Mouse (Mus musculus): ENCODE results near the gene Cd68.

Cd68 gene

GRCm38 (mm10) chr11:69695361-69696181 lies 29.6 kb upstream of the Cd68 start, which contains the start of the genes Tnfsf12 and Tnfsfm13:
TSS of gene Tnfsf12 (minus strand) at chr11:69695849.
TSS of gene Tnfsfm13 (minus strand) at chr11:69696098.
- intact Hi-C loops (cut with DNase I), result no loop called here

GRCm38 (mm10) chr11:69695046-69695360 lies 29.1 kb upstream of the Cd68 start:
- intact Hi-C loops (cut with DNase I), result no loop called here

- intact Hi-C loops (cut with DNase I), result no loop called here
These were observed 27.5 kb upstream of the Cd68 start for GRCm38 (mm10) chr11:69693421-69693965.

- intact Hi-C loops (cut with DNase I), result no loop called here
These were observed 26.9 kb upstream of the Cd68 start for GRCm38 (mm10) chr11:69692863-69693262.

GRCm38 (mm10) chr11:69692196-69692811 lies 26.4 kb upstream of the Cd68 start:
- intact Hi-C loops (cut with DNase I), result no loop called here

- intact Hi-C loops (cut with DNase I), result no loop called here
These were observed 23.9 kb upstream of the Cd68 start for GRCm38 (mm10) chr11:69689891-69690290.

- intact Hi-C loops (cut with DNase I), result no loop called here
These were observed 21.1 kb upstream of the Cd68 start for GRCm38 (mm10) chr11:69687061-69687460.

- intact Hi-C loops (cut with DNase I), result no loop called here
These were observed 20.4 kb upstream of the Cd68 start for GRCm38 (mm10) chr11:69686377-69686776.

GRCm38 (mm10) chr11:69685526-69686148 lies 19.7 kb upstream of the Cd68 start, which contains the start of gene Tnfsf13:
TSS of gene Tnfsf13 (minus strand) at chr11:69685784.
- intact Hi-C loops (cut with DNase I), result no loop called here

GRCm38 (mm10) chr11:69684936-69685335 lies 19.0 kb upstream of the Cd68 start:
- intact Hi-C loops (cut with DNase I), result loop anchor here (5.0 kb wide), 1 partner anchor 67 kb away; no protein-coding TSS in a partner anchor

- intact Hi-C loops (cut with DNase I), result loop anchor here (5.0 kb wide), 1 partner anchor 68 kb away; no protein-coding TSS in a partner anchor
These were observed 18.3 kb upstream of the Cd68 start for GRCm38 (mm10) chr11:69684128-69684745.

GRCm38 (mm10) chr11:69683576-69683975 lies 17.6 kb upstream of the Cd68 start:
- intact Hi-C loops (cut with DNase I), result loop anchor here (2.0 to 5.0 kb wide), 2 partner anchors 31 to 69 kb away; no protein-coding TSS in a partner anchor

- intact Hi-C loops (cut with DNase I), result loop anchor here (2.0 to 5.0 kb wide), 2 partner anchors 32 to 69 kb away; no protein-coding TSS in a partner anchor
These were observed 17.0 kb upstream of the Cd68 start for GRCm38 (mm10) chr11:69682840-69683533.

- intact Hi-C loops (cut with DNase I), result loop anchor here (2.0 to 5.0 kb wide), 2 partner anchors 32 to 70 kb away; no protein-coding TSS in a partner anchor
These were observed 16.4 kb upstream of the Cd68 start for GRCm38 (mm10) chr11:69682209-69682839.

- intact Hi-C loops (cut with DNase I), result loop anchor here (2.0 to 5.0 kb wide), 2 partner anchors 33 to 71 kb away; no protein-coding TSS in a partner anchor
These were observed 15.6 kb upstream of the Cd68 start, which contains the start of gene Senp3 for GRCm38 (mm10) chr11:69681314-69682208. TSS of gene Senp3 (minus strand) at chr11:69682084.

- intact Hi-C loops (cut with DNase I), result loop anchor here (5.0 kb wide), 1 partner anchor 72 kb away; no protein-coding TSS in a partner anchor
These were observed 14.3 kb upstream of the Cd68 start for GRCm38 (mm10) chr11:69680136-69680855.

GRCm38 (mm10) chr11:69679144-69679543 lies 13.2 kb upstream of the Cd68 start:
- intact Hi-C loops (cut with DNase I), result no loop called here

GRCm38 (mm10) chr11:69672211-69672706 lies 6.3 kb upstream of the Cd68 start, which contains the start of gene Eif4a1:
TSS of gene Eif4a1 (minus strand) at chr11:69672423.
- intact Hi-C loops (cut with DNase I), result no loop called here

All from adrenal gland (tissue).